Mouse (Mus musculus): ENCODE measurements around the gene Emc4. TPM values are rescaled to one million over a fixed set of nuclear protein-coding genes. Genes with fewer than 3 reads are reported as not detected.

Emc4 gene
- total RNA-seq, 2 experiments from 2014 or later: 70.8 to 70.9 TPM

GRCm38 (mm10) chr2:112339736-112340135, 28.1 kb downstream of the Emc4 start:
- DNase-seq: peak; percentile 13 to 28

- DNase-seq: no peak
These were observed 30.6 kb downstream of the Emc4 start for GRCm38 (mm10) chr2:112337211-112337610.

DNA sequence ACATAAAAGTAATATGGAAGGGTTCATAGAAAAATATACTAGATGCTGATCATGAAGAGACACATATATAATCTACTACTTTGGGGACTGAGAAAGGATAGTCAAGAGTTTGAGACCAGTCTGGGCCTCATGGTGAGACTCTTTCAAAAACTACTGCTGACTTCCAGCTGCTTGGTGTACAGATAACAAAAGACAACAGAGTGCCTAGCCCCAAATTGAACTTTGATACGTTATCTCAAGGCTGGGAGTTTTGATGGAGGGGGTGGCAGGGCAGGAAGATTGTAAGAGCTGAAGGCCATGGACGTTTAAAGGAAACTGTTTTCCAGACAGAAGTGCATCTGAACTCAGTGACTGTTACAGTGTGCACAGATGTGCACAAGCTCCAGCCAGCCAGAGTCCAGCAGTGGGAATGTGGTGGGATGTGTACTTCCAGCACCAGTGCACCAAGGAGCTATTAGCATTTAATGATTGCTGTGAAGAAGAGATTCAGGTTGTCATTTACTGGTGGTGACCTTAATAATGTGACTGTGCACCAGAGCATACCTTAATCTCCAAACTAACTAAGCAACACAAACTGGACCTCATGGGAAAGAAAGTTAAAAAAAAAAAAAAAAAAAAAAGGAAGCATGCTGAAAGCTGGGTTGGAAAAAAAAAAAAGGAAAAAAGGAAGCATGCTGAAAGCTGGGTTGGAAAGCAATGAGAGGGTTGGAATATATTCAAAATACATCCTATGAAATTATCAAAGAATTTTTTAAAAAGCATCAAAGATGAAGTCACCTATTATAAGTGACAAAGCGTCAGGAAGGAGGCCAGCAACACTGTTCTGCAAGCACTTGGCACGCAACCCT, 35.6 kb downstream of the Emc4 start:
- DNase-seq: no peak

DNA sequence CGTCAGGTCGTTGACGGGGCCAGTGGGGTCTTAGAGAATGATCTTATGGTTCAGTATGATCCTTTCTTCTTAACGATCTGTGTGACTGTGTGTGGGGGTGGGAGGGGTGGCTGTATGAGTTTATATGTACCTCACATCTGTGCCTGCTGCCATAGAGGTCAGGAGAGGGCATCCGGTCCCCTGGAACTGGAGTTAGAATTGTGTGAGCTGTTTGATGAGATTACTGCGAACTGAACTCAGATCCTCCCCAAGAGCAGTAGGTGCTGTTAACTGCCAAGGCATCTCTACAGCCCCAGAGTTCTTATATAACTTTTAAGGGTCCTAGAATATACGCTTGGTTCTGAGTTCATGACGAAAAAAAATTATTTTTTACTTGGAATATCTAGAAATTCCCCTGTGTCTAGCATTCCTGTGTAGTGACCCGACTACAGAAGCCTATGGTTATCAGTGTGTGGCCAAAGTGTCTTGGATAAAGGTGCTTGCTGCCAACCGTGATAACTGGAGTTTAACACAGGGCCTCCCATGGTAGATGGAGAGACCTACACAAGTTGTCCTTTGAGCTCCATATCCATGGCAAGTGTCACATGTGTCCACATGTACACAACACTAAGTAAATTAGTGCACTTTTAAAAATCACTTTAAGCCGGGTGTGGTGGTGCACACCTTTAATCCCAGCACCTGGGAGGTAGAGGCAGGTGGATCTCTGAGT, 39.6 kb downstream of the Emc4 start:
- no peak for DNase-seq

- DNase-seq: peak in 1 of 2 experiments; percentile 19
These were observed 48.9 kb downstream of the Emc4 start for GRCm38 (mm10) chr2:112318905-112319304.

DNA sequence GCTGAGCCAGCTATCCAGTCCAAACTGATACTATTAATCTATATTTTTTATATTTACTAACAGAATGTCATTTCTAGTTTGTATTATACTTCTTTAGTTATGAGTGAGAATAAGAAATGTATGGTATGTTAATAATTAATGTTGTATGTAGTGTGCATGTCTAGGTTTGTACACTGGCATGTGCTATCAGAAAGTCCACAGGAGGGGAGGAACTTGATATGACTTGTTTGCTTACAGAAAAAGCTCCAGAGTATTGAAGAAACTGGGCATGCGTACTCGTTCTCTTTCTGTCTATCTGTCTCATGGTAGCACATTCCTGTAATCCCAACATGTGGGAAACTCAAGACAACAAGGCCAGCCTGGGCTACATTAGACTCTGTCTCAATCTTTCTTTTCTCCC, 49.6 kb downstream of the Emc4 start:
- DNase-seq: no peak

DNA sequence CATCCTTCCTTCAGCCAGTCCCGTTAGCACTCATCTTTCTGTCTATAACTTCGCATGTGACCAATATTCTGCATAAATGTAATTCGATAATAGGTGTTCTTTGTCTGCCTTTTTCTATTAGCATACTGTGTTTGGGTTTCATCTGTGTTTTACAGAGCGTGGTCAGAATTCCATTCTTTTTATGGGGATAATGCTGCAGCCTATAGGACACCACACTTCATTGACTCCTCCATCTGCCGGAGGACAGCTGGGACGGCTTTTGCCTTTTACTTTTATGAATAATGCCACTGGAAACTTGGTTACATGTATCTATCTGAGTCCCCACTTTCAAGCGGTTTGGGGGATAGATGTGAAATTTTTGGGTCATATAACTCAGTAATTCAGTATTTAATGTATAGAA, 52.2 kb downstream of the Emc4 start:
- no peak for DNase-seq

Other genes starting within 250 kb of the Emc4 start
- gene Olfr1316, start 233.1 kb downstream of the Emc4 start, total RNA-seq (2021): not detected
- not detected for gene Olfr1317, start 227.7 kb downstream of the Emc4 start, total RNA-seq (2021)
- gene Olfr1318, start 213.8 kb downstream of the Emc4 start, total RNA-seq (2021): not detected
- 1 to 10 TPM; 2.0 to 3.0 TPM for gene Lpcat4, start 128.6 kb downstream of the Emc4 start, total RNA-seq (2021)
- gene Nutm1, start 108.7 kb downstream of the Emc4 start, total RNA-seq (2021): not detected
- 10 to 100 TPM; 50.8 to 66.0 TPM for gene Nop10, start 106.1 kb downstream of the Emc4 start, total RNA-seq (2021)
- gene Slc12a6, start 102.2 kb downstream of the Emc4 start, total RNA-seq (2021): 10 to 100 TPM; 26.5 to 31.5 TPM
- gene Gm21985, start 101.7 kb downstream of the Emc4 start, total RNA-seq (2021): 1 to 10 TPM; 1.1 to 1.4 TPM
- gene Katnbl1, start 11.2 kb upstream of the Emc4 start, total RNA-seq (2021): 1 to 10 TPM; 4.2 to 4.4 TPM
- gene Emc7, start 87.0 kb upstream of the Emc4 start, total RNA-seq (2021): 10 to 100 TPM; 17.3 TPM
- not detected for gene Chrm5, start 112.7 kb upstream of the Emc4 start, total RNA-seq (2021)
- gene Aven, start 124.9 kb upstream of the Emc4 start, total RNA-seq (2021): 10 to 100 TPM; 15.3 to 22.5 TPM

All from heart, adult 18-20 months (tissue).